Mouse (Mus musculus) fat pad, adult 2 months (tissue): ENCODE results near the gene Cyp2b23.
"Not testable (repeated sequence)": the region's sequence is repeated elsewhere in the genome, so short reads cannot be mapped to it uniquely, and the experiment has no call there.

ENCODE experiments used
- DNase-seq: peaks from one replicate; pipeline ENCODE4 v3.0.0-alpha.2; 2011; ENCODE audit warnings: low read depth, low spot score; ENCODE audit errors: extremely low read depth

Gene Cyp2b23

GRCm38 (mm10) chr7:26686337-26686736, at the start of gene Cyp2b23:
Gene Cyp2b23, minus strand, starts transcription at chr7:26686437.
- no peak for DNase-seq

- no peak for DNase-seq
These were observed 24.8 kb upstream of the Cyp2b23 start for GRCm38 (mm10) chr7:26711061-26711460.

- no peak for DNase-seq
These were observed 20.8 kb upstream of the Cyp2b23 start for GRCm38 (mm10) chr7:26707061-26707460.

GRCm38 (mm10) chr7:26706191-26706590, 20.0 kb upstream of the Cyp2b23 start:
- not testable (repeated sequence) for DNase-seq

GRCm38 (mm10) chr7:26700151-26700550, 13.9 kb upstream of the Cyp2b23 start:
- no peak for DNase-seq

- no peak for DNase-seq
These were observed 524 bp downstream of the Cyp2b23 start for GRCm38 (mm10) chr7:26685713-26686112.

- not testable (repeated sequence) for DNase-seq
These were observed 18.8 kb downstream of the Cyp2b23 start for GRCm38 (mm10) chr7:26667466-26667865.

- no peak for DNase-seq
These were observed 20.2 kb downstream of the Cyp2b23 start for GRCm38 (mm10) chr7:26666011-26666410.

GRCm38 (mm10) chr7:26618364-26618763, 67.9 kb downstream of the Cyp2b23 start, which contains the start of gene Vmn1r185:
Gene Vmn1r185, minus strand, starts transcription at chr7:26618464.
- not testable (repeated sequence) for DNase-seq
